8 mouse cellular contexts compared by ENCODE assay signal in genomic region chr2:35514051-35514892, GRCm38 (mm10). TPM values are rescaled to one million over a fixed set of nuclear protein-coding genes. Genes with fewer than 3 reads are reported as not detected.
DNase-seq lines count a peak whose midpoint lies in the region; ATAC-seq and TF ChIP-seq lines count a peak whose summit lies in the region.

No protein-coding gene starts in this region.

- no peak overlapping the region for H3K9ac ChIP-seq in forebrain, embryonic 11.5 days (ENCODE audit: low read length)
- H3K9ac ChIP-seq in stomach, postnatal 0 days (ENCODE audit: low read length) = peak overlapping the region; percentile 18; the same call in 1 of the 2 replicates

- no peak overlapping the region for H3K4me2 ChIP-seq in forebrain, embryonic 11.5 days (ENCODE audit: low read depth, low read length, severe bottlenecking)
- peak overlapping the region; percentile 27 for H3K4me2 ChIP-seq in stomach, postnatal 0 days (replicated peaks; ENCODE audit: low read depth)

- 0 out of 2 replicates have a peak overlapping the region, but pooled peaks have one; percentile 11 for H3K27ac ChIP-seq in forebrain, embryonic 10.5 days
- H3K27ac ChIP-seq in forebrain, embryonic 11.5 days (ENCODE audit: low read depth, low read length) = no peak overlapping the region
- H3K27ac ChIP-seq in heart, embryonic 10.5 days = peak overlapping the region; percentile 59; the same call in 1 of the 2 replicates
- peak overlapping the region; percentile 86 for H3K27ac ChIP-seq in stomach, postnatal 0 days (replicated peaks)

- H3K9me3 ChIP-seq in forebrain, embryonic 10.5 days = peaks cover 3% of the 10 kb centered on the region; the same call in 1 of the 2 replicates
- H3K9me3 ChIP-seq in forebrain, embryonic 11.5 days (ENCODE audit: control insufficient read depth, low read length) = no peaks in the 10 kb centered on the region; the same call in 1 of the 2 replicates
- H3K9me3 ChIP-seq in heart, embryonic 10.5 days = peaks cover 4% of the 10 kb centered on the region
- no peaks in the 10 kb centered on the region for H3K9me3 ChIP-seq in stomach, postnatal 0 days (ENCODE audit: control insufficient read depth, low read length)

- no peak for TF ChIP-seq CTCF in brain, embryonic 14.5 days (IDR thresholded peaks at IDR 0.05; ENCODE audit: borderline replicate concordance, extremely low read depth, insufficient read depth, insufficient read length)
- no peak for TF ChIP-seq CTCF in stomach, postnatal 0 days (IDR thresholded peaks at IDR 0.05; ENCODE audit: low read depth)

- H3K4me1 ChIP-seq in forebrain, embryonic 10.5 days = peaks cover 18% of the 10 kb centered on the region
- H3K4me1 ChIP-seq in forebrain, embryonic 11.5 days (replicated peaks; ENCODE audit: control insufficient read depth, insufficient read depth, low read length) = no peaks in the 10 kb centered on the region
- peaks cover 34% of the 10 kb centered on the region for H3K4me1 ChIP-seq in heart, embryonic 10.5 days
- H3K4me1 ChIP-seq in stomach, postnatal 0 days (replicated peaks; ENCODE audit: control insufficient read depth, insufficient read depth) = peaks cover 9% of the 10 kb centered on the region; the same call in 1 of the 2 replicates

- no peak for TF ChIP-seq EP300 in stomach, postnatal 0 days (optimal IDR thresholded peaks at IDR 0.05)

- H3K36me3 ChIP-seq in forebrain, embryonic 10.5 days (replicated peaks) = no peaks in the 10 kb centered on the region
- H3K36me3 ChIP-seq in forebrain, embryonic 11.5 days (ENCODE audit: control insufficient read depth, insufficient read depth, low read length) = no peaks in the 10 kb centered on the region
- H3K36me3 ChIP-seq in heart, embryonic 10.5 days = no peaks in the 10 kb centered on the region
- no peaks in the 10 kb centered on the region for H3K36me3 ChIP-seq in stomach, postnatal 0 days (ENCODE audit: control insufficient read depth, insufficient read depth, low read length)

- TF ChIP-seq POLR2A in brain, embryonic 14.5 days (IDR thresholded peaks at IDR 0.05; ENCODE audit: borderline replicate concordance, extremely low read depth, insufficient read depth, insufficient read length, poor library complexity, severe bottlenecking) = no peak

- WGBS in forebrain, embryonic 10.5 days = 71% methylated on average over 14 of the region's 14 CpGs
- WGBS in forebrain, embryonic 11.5 days = 60% methylated on average over 14 of the region's 14 CpGs
- 54% methylated on average over 14 of the region's 14 CpGs for WGBS in heart, embryonic 10.5 days
- WGBS in stomach, postnatal 0 days = 17% methylated on average over 14 of the region's 14 CpGs

- DNase-seq in forebrain, embryonic 10.5 days (ENCODE audit: extremely low spot score, low spot score) = no peak
- DNase-seq in forebrain, embryonic 11.5 days (ENCODE audit: low spot score) = no peak
- peak; percentile 91 for DNase-seq in brain, embryonic 14.5 days (ENCODE audit: low read depth)
- DNase-seq in heart, embryonic 10.5 days (ENCODE audit: low spot score) = peak; percentile 84
- peak; percentile 47 to 58 for DNase-seq in kidney, adult 8-10 months
- peak; percentile 88 for DNase-seq in lung, postnatal 10 days
- peak; percentile 53 for DNase-seq in stomach, postnatal 0 days (ENCODE audit: low spot score)
- DNase-seq in thymus, postnatal 0 days (ENCODE audit: low spot score) = no peak

- no peak overlapping the region for H3K4me3 ChIP-seq in forebrain, embryonic 10.5 days
- H3K4me3 ChIP-seq in forebrain, embryonic 11.5 days (ENCODE audit: low read depth, low read length) = no peak overlapping the region
- H3K4me3 ChIP-seq in heart, embryonic 10.5 days = no peak overlapping the region
- H3K4me3 ChIP-seq in stomach, postnatal 0 days (ENCODE audit: low read depth, low read length) = no peak overlapping the region

- no peak for ATAC-seq in forebrain, embryonic 11.5 days (replicated peaks; ENCODE audit: low FRiP score)
- ATAC-seq in stomach, postnatal 0 days (ENCODE audit: low FRiP score, low TSS enrichment) = peak; percentile 50

- H3K27me3 ChIP-seq in forebrain, embryonic 10.5 days (ENCODE audit: poor library complexity, severe bottlenecking) = no peaks in the 10 kb centered on the region
- H3K27me3 ChIP-seq in forebrain, embryonic 11.5 days (ENCODE audit: control insufficient read depth, insufficient read depth, low read length) = no peaks in the 10 kb centered on the region
- H3K27me3 ChIP-seq in heart, embryonic 10.5 days (ENCODE audit: insufficient read depth, poor library complexity, severe bottlenecking) = no peaks in the 10 kb centered on the region
- no peaks in the 10 kb centered on the region for H3K27me3 ChIP-seq in stomach, postnatal 0 days (ENCODE audit: control insufficient read depth, insufficient read depth, low read length)

RNA-seq across cellular contexts. Expression of gene Dab2ip, which starts 43.8 kb away (rescaled TPM):
- polyA plus RNA-seq in forebrain, embryonic 10.5 days (2016; fragmentation: Nextera tagmentation; extraction: Ambion mirVana) = 22.0 and 23.3 TPM in 2 replicates
- 51.5 and 52.2 TPM in 2 replicates for polyA plus RNA-seq in forebrain, embryonic 11.5 days (2014; fragmentation: Nextera tagmentation; extraction: Ambion mirVana)
- 118 and 126 TPM in 2 replicates for polyA plus RNA-seq in brain, embryonic 14.5 days (2012; rRNA removed)
- 47.6 and 49.0 TPM in 2 replicates for polyA plus RNA-seq in heart, embryonic 10.5 days (2016; fragmentation: Nextera tagmentation; extraction: Ambion mirVana)
- polyA plus RNA-seq in stomach, postnatal 0 days (2015; fragmentation: Nextera tagmentation; extraction: Ambion mirVana) = 46.4 and 48.1 TPM in 2 replicates
- polyA plus RNA-seq in thymus, postnatal 0 days (2015; fragmentation: Nextera tagmentation; extraction: Ambion mirVana) = 15.4 and 19.0 TPM in 2 replicates

RNA-seq across cellular contexts. Expression of gene Ggta1, which starts 51.2 kb away (rescaled TPM):
- polyA plus RNA-seq in forebrain, embryonic 10.5 days (2016; fragmentation: Nextera tagmentation; extraction: Ambion mirVana) = 6.4 TPM in 2 replicates
- polyA plus RNA-seq in forebrain, embryonic 11.5 days (2014; fragmentation: Nextera tagmentation; extraction: Ambion mirVana) = 5.1 and 7.2 TPM in 2 replicates
- 5.7 and 7.1 TPM in 2 replicates for polyA plus RNA-seq in brain, embryonic 14.5 days (2012; rRNA removed)
- 30.4 and 51.3 TPM in 2 replicates for polyA plus RNA-seq in heart, embryonic 10.5 days (2016; fragmentation: Nextera tagmentation; extraction: Ambion mirVana)
- 10.7 and 11.5 TPM in 2 replicates for polyA plus RNA-seq in stomach, postnatal 0 days (2015; fragmentation: Nextera tagmentation; extraction: Ambion mirVana)
- 26.2 and 27.3 TPM in 2 replicates for polyA plus RNA-seq in thymus, postnatal 0 days (2015; fragmentation: Nextera tagmentation; extraction: Ambion mirVana)

Comparison
In these comparisons a context has a peak if more than half of its experiments do, and no peak if none do; other contexts are left out.
1. DNase-seq: peak in brain, embryonic 14.5 days (single experiment), heart, embryonic 10.5 days (single experiment), kidney, adult 8-10 months (2 of 2), lung, postnatal 10 days (single experiment) and stomach, postnatal 0 days (single experiment); none in forebrain, embryonic 10.5 days (single experiment), forebrain, embryonic 11.5 days (single experiment) and thymus, postnatal 0 days (single experiment).